Comparison of ENCODE assay signal across 12 mouse cellular contexts in genomic region chr15:103011928-103012486, GRCm38 (mm10). TPM values are rescaled to one million over a fixed set of nuclear protein-coding genes. Genes with fewer than 3 reads are reported as not detected.
DNase-seq lines count a peak whose midpoint lies in the region; ATAC-seq and TF ChIP-seq lines count a peak whose summit lies in the region.
"Had no signal": no experiment of that assay in that cellular context is flagged by ENCODE, and none has a peak within 500 bp of the region (broad histone marks: within the 10 kb centered on the region; RNA-seq: fewer than 3 reads in every experiment).

No protein-coding gene starts in this region.

- no peak overlapping the region for H3K27ac ChIP-seq in hindbrain, embryonic 11.5 days (ENCODE audit: low read depth, low read length)
- H3K27ac ChIP-seq in hindbrain, postnatal 0 days = no peak overlapping the region
- H3K27ac ChIP-seq in MEL (ENCODE audit: control insufficient read depth, low read depth, low read length) = peak overlapping the region; percentile 69
- peak overlapping the region; percentile 99 for H3K27ac ChIP-seq in neural tube, embryonic 11.5 days (ENCODE audit: low read depth, low read length)
- H3K27ac ChIP-seq in forebrain, embryonic 10.5 days = no peak overlapping the region

- H3K27me3 ChIP-seq in hindbrain, embryonic 11.5 days (ENCODE audit: control insufficient read depth, insufficient read depth, low read length) = peaks cover 98% of the 10 kb centered on the region
- peaks cover 96% of the 10 kb centered on the region for H3K27me3 ChIP-seq in hindbrain, postnatal 0 days (ENCODE audit: insufficient read depth, low read length)
- no peaks in the 10 kb centered on the region for H3K27me3 ChIP-seq in MEL (ENCODE audit: control insufficient read depth in 1 of 2, insufficient read depth in 2 of 2, low read length in 2 of 2)
- H3K27me3 ChIP-seq in neural tube, embryonic 11.5 days (ENCODE audit: control insufficient read depth, insufficient read depth, low read length) = no peaks in the 10 kb centered on the region
- peaks cover 100% of the 10 kb centered on the region for H3K27me3 ChIP-seq in forebrain, embryonic 10.5 days (ENCODE audit: poor library complexity, severe bottlenecking)

- peaks cover 8% of the 10 kb centered on the region; the same call in 1 of the 2 replicates for H3K79me2 ChIP-seq in MEL (ENCODE audit: control insufficient read depth, insufficient read depth, low read length, poor library complexity)

- no peaks in the 10 kb centered on the region for H3K9me3 ChIP-seq in hindbrain, embryonic 11.5 days (ENCODE audit: control insufficient read depth, low read length)
- no peaks in the 10 kb centered on the region for H3K9me3 ChIP-seq in hindbrain, postnatal 0 days (ENCODE audit: low read length)
- H3K9me3 ChIP-seq in MEL (replicated peaks; ENCODE audit: insufficient read depth, low read length) = no peaks in the 10 kb centered on the region
- H3K9me3 ChIP-seq in neural tube, embryonic 11.5 days (ENCODE audit: control insufficient read depth, low read length) = no peaks in the 10 kb centered on the region
- H3K9me3 ChIP-seq in forebrain, embryonic 10.5 days = no peaks in the 10 kb centered on the region
- H3K9me3 ChIP-seq: megakaryocyte, embryonic 14.5 days had no signal

- peak overlapping the region; percentile 9; the same call in 1 of the 2 replicates for H3K4me3 ChIP-seq in hindbrain, embryonic 11.5 days (ENCODE audit: low read depth, low read length)
- H3K4me3 ChIP-seq in hindbrain, postnatal 0 days (ENCODE audit: low read length) = no peak overlapping the region
- peak overlapping the region; percentile 62 to 69 for H3K4me3 ChIP-seq in MEL (ENCODE audit: control insufficient read depth in 1 of 2, insufficient read depth in 1 of 2, low read depth in 2 of 2, low read length in 2 of 2)
- peak overlapping the region; percentile 62 for H3K4me3 ChIP-seq in neural tube, embryonic 11.5 days (ENCODE audit: low read depth, low read length)
- no peak overlapping the region for H3K4me3 ChIP-seq in forebrain, embryonic 10.5 days
- H3K4me3 ChIP-seq: megakaryocyte, embryonic 14.5 days had no signal

- DNase-seq in hindbrain, embryonic 11.5 days (ENCODE audit: low spot score) = peak; percentile 57
- no peak for DNase-seq in hindbrain, postnatal 0 days (ENCODE audit: low spot score)
- DNase-seq in MEL (ENCODE audit: low read depth, low spot score) = peak; percentile 76
- DNase-seq in embryo, embryonic 11 days = peak; percentile 68
- DNase-seq in neural tube, embryonic 11.5 days (ENCODE audit: low spot score) = peak; percentile 59
- no peak for DNase-seq in forebrain, embryonic 10.5 days (ENCODE audit: extremely low spot score, low spot score)
- DNase-seq in urinary bladder, postnatal 4 days (ENCODE audit: low spot score in 2 of 2) = no peak
- DNase-seq: heart, postnatal 14 days; thymus, postnatal 4 days had no signal

- H3K9ac ChIP-seq in hindbrain, embryonic 11.5 days (ENCODE audit: low read depth, low read length) = peak overlapping the region; percentile 42
- H3K9ac ChIP-seq in hindbrain, postnatal 0 days (replicated peaks; ENCODE audit: low read length) = no peak overlapping the region
- peak overlapping the region; percentile 91 for H3K9ac ChIP-seq in MEL (ENCODE audit: control insufficient read depth, low read depth, low read length, poor library complexity, severe bottlenecking)
- H3K9ac ChIP-seq in neural tube, embryonic 11.5 days (ENCODE audit: low read length) = peak overlapping the region; percentile 95

- no peak for TF ChIP-seq CTCF in hindbrain, postnatal 0 days (IDR thresholded peaks at IDR 0.05; ENCODE audit: low read depth)
- TF ChIP-seq CTCF in MEL (IDR thresholded peaks at IDR 0.05 in 2 of 3, conservative IDR thresholded peaks at IDR 0.05 in 1 of 3; ENCODE audit: control insufficient read depth in 1 of 3, insufficient read depth in 1 of 3, low read depth in 2 of 3, low read length in 3 of 3, poor library complexity in 1 of 3, severe bottlenecking in 1 of 3) = no peak

- TF ChIP-seq RAD21 in MEL (IDR thresholded peaks at IDR 0.05; ENCODE audit: low read depth, low read length) = no peak

- H3K4me2 ChIP-seq in hindbrain, embryonic 11.5 days (replicated peaks; ENCODE audit: low read depth, low read length) = peak overlapping the region; percentile 35
- no peak overlapping the region for H3K4me2 ChIP-seq in hindbrain, postnatal 0 days (ENCODE audit: low read depth, low read length)
- peak overlapping the region; percentile 99 for H3K4me2 ChIP-seq in neural tube, embryonic 11.5 days (ENCODE audit: low read depth)

- no peak for TF ChIP-seq EP300 in MEL (IDR thresholded peaks at IDR 0.05; ENCODE audit: low read depth in 1 of 2, low read length in 2 of 2)

- peak; percentile 38 to 75 for TF ChIP-seq POLR2A in MEL (IDR thresholded peaks at IDR 0.05; ENCODE audit: control insufficient read depth in 1 of 2, insufficient read depth in 1 of 2, low read depth in 1 of 2, low read length in 2 of 2, poor library complexity in 1 of 2)

- peaks cover 2% of the 10 kb centered on the region; the same call in 1 of the 2 replicates for H3K4me1 ChIP-seq in hindbrain, embryonic 11.5 days (replicated peaks; ENCODE audit: control insufficient read depth, insufficient read depth, low read length)
- H3K4me1 ChIP-seq in hindbrain, postnatal 0 days (ENCODE audit: insufficient read depth, low read length) = no peaks in the 10 kb centered on the region
- peaks cover 2 to 8% of the 10 kb centered on the region in 2 experiments; a peak in 2 of 4 replicates for H3K4me1 ChIP-seq in MEL (ENCODE audit: control insufficient read depth in 1 of 2, insufficient read depth in 2 of 2, low read length in 2 of 2)
- peaks cover 53% of the 10 kb centered on the region for H3K4me1 ChIP-seq in neural tube, embryonic 11.5 days (ENCODE audit: control insufficient read depth, insufficient read depth, low read length)
- H3K4me1 ChIP-seq in forebrain, embryonic 10.5 days = peaks cover 9% of the 10 kb centered on the region

- under 1% methylated on average over 26 of the region's 26 CpGs for WGBS in hindbrain, embryonic 11.5 days
- WGBS in hindbrain, postnatal 0 days = 14% methylated on average over 26 of the region's 26 CpGs
- WGBS in neural tube, embryonic 11.5 days = 2% methylated on average over 26 of the region's 26 CpGs
- WGBS in forebrain, embryonic 10.5 days = 2% methylated on average over 26 of the region's 26 CpGs

- no peak for ATAC-seq in hindbrain, embryonic 11.5 days (ENCODE audit: low FRiP score)
- ATAC-seq in hindbrain, postnatal 0 days = no peak
- no peak for ATAC-seq in neural tube, embryonic 11.5 days (ENCODE audit: insufficient read depth, low FRiP score, low TSS enrichment)
- no peak for ATAC-seq in megakaryocyte-erythroid progenitor cell, adult 5-6 weeks (replicated peaks; ENCODE audit: low FRiP score, low TSS enrichment, poor library complexity, severe bottlenecking)

- H3K36me3 ChIP-seq in hindbrain, embryonic 11.5 days (ENCODE audit: control insufficient read depth, insufficient read depth, low read length) = no peaks in the 10 kb centered on the region
- H3K36me3 ChIP-seq in hindbrain, postnatal 0 days (ENCODE audit: insufficient read depth, low read length) = no peaks in the 10 kb centered on the region
- H3K36me3 ChIP-seq in MEL (ENCODE audit: control insufficient read depth in 1 of 2, insufficient read depth in 2 of 2, low read length in 2 of 2) = peaks cover 0 to 4% of the 10 kb centered on the region in 2 experiments; a peak in 1 of 4 replicates
- H3K36me3 ChIP-seq in neural tube, embryonic 11.5 days (ENCODE audit: control insufficient read depth, insufficient read depth, low read length) = no peaks in the 10 kb centered on the region; the same call in 1 of the 2 replicates
- no peaks in the 10 kb centered on the region for H3K36me3 ChIP-seq in forebrain, embryonic 10.5 days (replicated peaks)

RNA-seq across cellular contexts. Expression of gene Hoxc4, which starts 6.7 kb away (rescaled TPM):
- polyA plus RNA-seq in hindbrain, embryonic 11.5 days (2014; fragmentation: Nextera tagmentation; extraction: Ambion mirVana) = 37.3 and 37.8 TPM in 2 replicates
- total RNA-seq in hindbrain, postnatal 0 days (2014; rRNA removed) = 12.5 and 13.1 TPM in 2 replicates
- 33.0 and 35.4 TPM in 2 replicates for polyA plus RNA-seq in hindbrain, postnatal 0 days (2015; fragmentation: Nextera tagmentation; extraction: Ambion mirVana)
- total RNA-seq in MEL (2012; rRNA removed) = 2.5 and 2.6 TPM in 2 replicates
- 1 to 10 TPM in 1 of 2 experiments, not detected in 1; 9.4 TPM for polyA plus RNA-seq in MEL (2012; ENCODE audit: insufficient read depth in 1 of 2, insufficient read length in 2 of 2, low read depth in 1 of 2, low replicate concordance in 2 of 2, missing spikeins in 1 of 2)
- polyA plus RNA-seq in neural tube, embryonic 11.5 days (2014; fragmentation: Nextera tagmentation; extraction: Ambion mirVana) = 62.6 and 67.3 TPM in 2 replicates
- not detected in 2 replicates for polyA plus RNA-seq in forebrain, embryonic 10.5 days (2016; fragmentation: Nextera tagmentation; extraction: Ambion mirVana)
- total RNA-seq in megakaryocyte-erythroid progenitor cell, adult 5-6 weeks (2014; fragmentation: Nextera tagmentation) = not detected in 2 replicates
- total RNA-seq in megakaryocyte-erythroid progenitor cell, adult 5-6 weeks (2017) = not detected in 2 replicates
- total RNA-seq: left cerebral cortex, postnatal 14 days had no signal

RNA-seq across cellular contexts. Expression of gene Hoxc6, which starts 13.9 kb away (rescaled TPM):
- 0.45 and 5.4 TPM in 2 replicates for polyA plus RNA-seq in hindbrain, embryonic 11.5 days (2014; fragmentation: Nextera tagmentation; extraction: Ambion mirVana)
- 0.43 and 1.4 TPM in 2 replicates for total RNA-seq in hindbrain, postnatal 0 days (2014; rRNA removed)
- polyA plus RNA-seq in hindbrain, postnatal 0 days (2015; fragmentation: Nextera tagmentation; extraction: Ambion mirVana) = 0.59 and 1.2 TPM in 2 replicates
- 1.7 and 2.3 TPM in 2 replicates for total RNA-seq in MEL (2012; rRNA removed)
- 1 to 10 TPM in 1 of 2 experiments, not detected in 1; 9.4 TPM for polyA plus RNA-seq in MEL (2012; ENCODE audit: insufficient read depth in 1 of 2, insufficient read length in 2 of 2, low read depth in 1 of 2, low replicate concordance in 2 of 2, missing spikeins in 1 of 2)
- polyA plus RNA-seq in neural tube, embryonic 11.5 days (2014; fragmentation: Nextera tagmentation; extraction: Ambion mirVana) = 95.9 and 96.4 TPM in 2 replicates
- not detected in 2 replicates for polyA plus RNA-seq in forebrain, embryonic 10.5 days (2016; fragmentation: Nextera tagmentation; extraction: Ambion mirVana)
- not detected in 2 replicates for total RNA-seq in megakaryocyte-erythroid progenitor cell, adult 5-6 weeks (2014; fragmentation: Nextera tagmentation)
- not detected in 2 replicates for total RNA-seq in megakaryocyte-erythroid progenitor cell, adult 5-6 weeks (2017)
- total RNA-seq: heart, postnatal 14 days; left cerebral cortex, postnatal 14 days had no signal

RNA-seq across cellular contexts. Expression of gene Hoxc8, which starts 21.6 kb away (rescaled TPM):
- not detected in 2 replicates for polyA plus RNA-seq in hindbrain, embryonic 11.5 days (2014; fragmentation: Nextera tagmentation; extraction: Ambion mirVana)
- 0.26 TPM in 1 of 2 replicates, not detected in the other for total RNA-seq in hindbrain, postnatal 0 days (2014; rRNA removed)
- polyA plus RNA-seq in hindbrain, postnatal 0 days (2015; fragmentation: Nextera tagmentation; extraction: Ambion mirVana) = not detected in 2 replicates
- total RNA-seq in MEL (2012; rRNA removed) = 0.26 and 0.31 TPM in 2 replicates
- polyA plus RNA-seq in MEL (2012; ENCODE audit: insufficient read depth in 1 of 2, insufficient read length in 2 of 2, low read depth in 1 of 2, low replicate concordance in 2 of 2, missing spikeins in 1 of 2) = 1 to 10 TPM in 1 of 2 experiments, not detected in 1; 1.7 TPM
- 63.7 and 67.1 TPM in 2 replicates for polyA plus RNA-seq in neural tube, embryonic 11.5 days (2014; fragmentation: Nextera tagmentation; extraction: Ambion mirVana)
- polyA plus RNA-seq in forebrain, embryonic 10.5 days (2016; fragmentation: Nextera tagmentation; extraction: Ambion mirVana) = not detected in 2 replicates
- not detected in 2 replicates for total RNA-seq in megakaryocyte-erythroid progenitor cell, adult 5-6 weeks (2014; fragmentation: Nextera tagmentation)
- not detected in 2 replicates for total RNA-seq in megakaryocyte-erythroid progenitor cell, adult 5-6 weeks (2017)
- total RNA-seq: heart, postnatal 14 days; left cerebral cortex, postnatal 14 days had no signal

RNA-seq across cellular contexts. Expression of gene Hoxc9, which starts 35.8 kb away (rescaled TPM):
- not detected in 2 replicates for polyA plus RNA-seq in hindbrain, embryonic 11.5 days (2014; fragmentation: Nextera tagmentation; extraction: Ambion mirVana)
- not detected in 2 replicates for total RNA-seq in hindbrain, postnatal 0 days (2014; rRNA removed)
- not detected in 2 replicates for polyA plus RNA-seq in hindbrain, postnatal 0 days (2015; fragmentation: Nextera tagmentation; extraction: Ambion mirVana)
- 3.2 and 4.1 TPM in 2 replicates for total RNA-seq in MEL (2012; rRNA removed)
- 100 to 1,000 TPM in 1 of 2 experiments, 1 to 10 TPM in 1; 9.5 to 400 TPM for polyA plus RNA-seq in MEL (2012; ENCODE audit: insufficient read depth in 1 of 2, insufficient read length in 2 of 2, low read depth in 1 of 2, low replicate concordance in 2 of 2, missing spikeins in 1 of 2)
- 36.1 and 40.0 TPM in 2 replicates for polyA plus RNA-seq in neural tube, embryonic 11.5 days (2014; fragmentation: Nextera tagmentation; extraction: Ambion mirVana)
- polyA plus RNA-seq in forebrain, embryonic 10.5 days (2016; fragmentation: Nextera tagmentation; extraction: Ambion mirVana) = not detected in 2 replicates
- total RNA-seq in megakaryocyte-erythroid progenitor cell, adult 5-6 weeks (2014; fragmentation: Nextera tagmentation) = not detected in 2 replicates
- total RNA-seq in megakaryocyte-erythroid progenitor cell, adult 5-6 weeks (2017) = not detected in 2 replicates
- total RNA-seq: heart, postnatal 14 days; left cerebral cortex, postnatal 14 days had no signal

RNA-seq across cellular contexts. Expression of gene Hoxc5, which starts 44.8 kb away (rescaled TPM):
- 21.0 and 21.6 TPM in 2 replicates for polyA plus RNA-seq in hindbrain, embryonic 11.5 days (2014; fragmentation: Nextera tagmentation; extraction: Ambion mirVana)
- total RNA-seq in hindbrain, postnatal 0 days (2014; rRNA removed) = 5.4 and 8.7 TPM in 2 replicates
- 6.4 and 7.3 TPM in 2 replicates for polyA plus RNA-seq in hindbrain, postnatal 0 days (2015; fragmentation: Nextera tagmentation; extraction: Ambion mirVana)
- total RNA-seq in MEL (2012; rRNA removed) = 0.46 and 0.56 TPM in 2 replicates
- polyA plus RNA-seq in MEL (2012; ENCODE audit: insufficient read depth in 1 of 2, insufficient read length in 2 of 2, low read depth in 1 of 2, low replicate concordance in 2 of 2, missing spikeins in 1 of 2) = 1 to 10 TPM in 1 of 2 experiments, not detected in 1; 3.0 TPM
- 36.3 and 37.3 TPM in 2 replicates for polyA plus RNA-seq in neural tube, embryonic 11.5 days (2014; fragmentation: Nextera tagmentation; extraction: Ambion mirVana)
- not detected in 2 replicates for polyA plus RNA-seq in forebrain, embryonic 10.5 days (2016; fragmentation: Nextera tagmentation; extraction: Ambion mirVana)
- total RNA-seq in megakaryocyte-erythroid progenitor cell, adult 5-6 weeks (2014; fragmentation: Nextera tagmentation) = not detected in 2 replicates
- total RNA-seq in megakaryocyte-erythroid progenitor cell, adult 5-6 weeks (2017) = not detected in 2 replicates
- total RNA-seq: heart, postnatal 14 days; left cerebral cortex, postnatal 14 days had no signal

Comparison
In these comparisons a context has a peak if more than half of its experiments do, and no peak if none do; other contexts are left out.
1. DNase-seq: peak in hindbrain, embryonic 11.5 days (single experiment), MEL (single experiment), embryo, embryonic 11 days (single experiment) and neural tube, embryonic 11.5 days (single experiment); none in hindbrain, postnatal 0 days (single experiment), forebrain, embryonic 10.5 days (single experiment) and urinary bladder, postnatal 4 days (0 of 2).
2. H3K4me3 ChIP-seq: peak in hindbrain, embryonic 11.5 days (single experiment), MEL (2 of 2) and neural tube, embryonic 11.5 days (single experiment); none in hindbrain, postnatal 0 days (single experiment) and forebrain, embryonic 10.5 days (single experiment).
3. H3K27ac ChIP-seq: peak in MEL (single experiment) and neural tube, embryonic 11.5 days (single experiment); none in hindbrain, embryonic 11.5 days (single experiment), hindbrain, postnatal 0 days (single experiment) and forebrain, embryonic 10.5 days (single experiment).
4. RNA of gene Hoxc8, which starts 21.6 kb away (polyA plus RNA-seq): 63.7 to 67.1 TPM in neural tube, embryonic 11.5 days; 1.7 TPM in MEL, not detected in hindbrain, embryonic 11.5 days, not detected in hindbrain, postnatal 0 days and not detected in forebrain, embryonic 10.5 days; every median in the first group is over 10 times any median in the second.